ENCODE assay signal across 20 mouse cellular contexts in genomic region chr13:6127311-6127710, GRCm38 (mm10).
DNase-seq lines count a peak whose midpoint lies in the region; ATAC-seq and TF ChIP-seq lines count a peak whose summit lies in the region.
"Had no signal": no experiment of that assay in that cellular context is flagged by ENCODE, and none has a peak within 500 bp of the region (broad histone marks: within the 10 kb centered on the region; RNA-seq: fewer than 3 reads in every experiment).

No protein-coding gene starts in this region.

- ATAC-seq in heart, postnatal 0 days (ENCODE audit: insufficient read depth, low read depth) = no peak

- in situ Hi-C loops in CH12.LX (cut with MboI; ENCODE audit: low pct_ligation_motif_present, low pct_unique_long_range_greater_than_20kb, low sequenced_read_pairs) = no loop called here

- TF ChIP-seq EP300 in heart, postnatal 0 days (IDR thresholded peaks at IDR 0.05; ENCODE audit: low read depth) = no peak
- TF ChIP-seq EP300 in CH12.LX (IDR thresholded peaks at IDR 0.05; ENCODE audit: low read length) = no peak

- H3K9me3 ChIP-seq in heart, postnatal 0 days (replicated peaks; ENCODE audit: control insufficient read depth, low read length) = no peaks in the 10 kb centered on the region
- no peaks in the 10 kb centered on the region for H3K9me3 ChIP-seq in CH12.LX (replicated peaks; ENCODE audit: low read length)
- H3K9me3 ChIP-seq in midbrain, embryonic 10.5 days (replicated peaks) = no peaks in the 10 kb centered on the region
- H3K9me3 ChIP-seq: forebrain, embryonic 12.5 days; heart, embryonic 12.5 days; hindbrain, embryonic 15.5 days had no signal

- WGBS in heart, postnatal 0 days = 79% methylated on average over 1 of the region's 1 CpGs
- WGBS in midbrain, embryonic 10.5 days = 89% methylated on average over 1 of the region's 1 CpGs

- dilution Hi-C loops in CH12.LX (cut with MboI; ENCODE audit: extremely low pct_ligation_motif_present, extremely low pct_unique_long_range_greater_than_20kb, low sequenced_read_pairs) = no loop called here

- no peaks in the 10 kb centered on the region for H3K79me2 ChIP-seq in CH12.LX (replicated peaks; ENCODE audit: control insufficient read depth, extremely low read depth, insufficient read depth, poor library complexity, severe bottlenecking)

- no peaks in the 10 kb centered on the region for H3K36me3 ChIP-seq in heart, postnatal 0 days (replicated peaks; ENCODE audit: control insufficient read depth, insufficient read depth, low read length)
- H3K36me3 ChIP-seq in CH12.LX (replicated peaks in 1 of 2; ENCODE audit: control insufficient read depth in 1 of 2, insufficient read depth in 1 of 2, low read length in 1 of 2) = no peaks in the 10 kb centered on the region
- H3K36me3 ChIP-seq in midbrain, embryonic 10.5 days = no peaks in the 10 kb centered on the region
- H3K36me3 ChIP-seq: forebrain, embryonic 12.5 days; heart, embryonic 12.5 days; hindbrain, embryonic 15.5 days had no signal

- peak; percentile 9 for DNase-seq in heart, postnatal 0 days (ENCODE audit: low spot score)
- DNase-seq in heart, adult 8-10 months (ENCODE audit: low spot score) = no peak
- DNase-seq in 3T3-L1 (ENCODE audit: low read depth, low spot score) (peak; percentile 58), CH12.LX (ENCODE audit: extremely low read depth) (peak; percentile 2)
- no peak for DNase-seq in midbrain, embryonic 10.5 days (ENCODE audit: low spot score)
- DNase-seq in ovary, postnatal 14 days (ENCODE audit: low spot score) = no peak
- DNase-seq: adrenal gland, postnatal 25 days; cerebellum, adult 11 months; cerebellum, adult 9-11 months; gastrocnemius, postnatal 14 days; heart, adult 11 months; kidney, adult 2 months; thymus, postnatal 25 days had no signal

- no peak overlapping the region for H3K9ac ChIP-seq in heart, postnatal 0 days (replicated peaks; ENCODE audit: low read depth, low read length)
- no peak overlapping the region for H3K9ac ChIP-seq in CH12.LX (ENCODE audit: insufficient read depth, low read depth)
- H3K9ac ChIP-seq: forebrain, embryonic 12.5 days; heart, embryonic 12.5 days; hindbrain, embryonic 15.5 days had no signal

- H3K27ac ChIP-seq in heart, postnatal 0 days (ENCODE audit: low read depth) = no peak overlapping the region
- no peak overlapping the region for H3K27ac ChIP-seq in CH12.LX (ENCODE audit: insufficient read depth, low read depth)
- peak overlapping the region; percentile 99 for H3K27ac ChIP-seq in embryonic fibroblast, embryonic 13.5 days (ENCODE audit: insufficient read depth, low read length)
- no peak overlapping the region for H3K27ac ChIP-seq in midbrain, embryonic 10.5 days (replicated peaks)
- H3K27ac ChIP-seq: forebrain, embryonic 12.5 days; hindbrain, embryonic 15.5 days; kidney, postnatal 0 days; macrophage had no signal

- H3K4me1 ChIP-seq in heart, postnatal 0 days (ENCODE audit: control insufficient read depth, insufficient read depth) = peaks cover 5% of the 10 kb centered on the region; the same call in 1 of the 2 replicates
- H3K4me1 ChIP-seq in CH12.LX (ENCODE audit: control insufficient read depth in 1 of 2, insufficient read depth in 2 of 2) = no peaks in the 10 kb centered on the region
- peaks cover 8% of the 10 kb centered on the region for H3K4me1 ChIP-seq in embryonic fibroblast, embryonic 13.5 days (ENCODE audit: control insufficient read depth, insufficient read depth, low read length)
- no peaks in the 10 kb centered on the region for H3K4me1 ChIP-seq in midbrain, embryonic 10.5 days
- H3K4me1 ChIP-seq: forebrain, embryonic 12.5 days; hindbrain, embryonic 15.5 days had no signal

- TF ChIP-seq RAD21 in CH12.LX (IDR thresholded peaks at IDR 0.05; ENCODE audit: low read depth, low read length) = no peak

- no peak for TF ChIP-seq POLR2A in CH12.LX (IDR thresholded peaks at IDR 0.05; ENCODE audit: low read depth, low read length)
- no peak for TF ChIP-seq POLR2A in embryonic fibroblast, embryonic 13.5 days (IDR thresholded peaks at IDR 0.05; ENCODE audit: low read depth, low read length)

- H3K4me2 ChIP-seq in heart, postnatal 0 days (ENCODE audit: low read depth, low read length) = no peak overlapping the region
- no peak overlapping the region for H3K4me2 ChIP-seq in CH12.LX (ENCODE audit: insufficient read depth, low read depth, poor library complexity, severe bottlenecking)
- H3K4me2 ChIP-seq: forebrain, embryonic 12.5 days; heart, embryonic 12.5 days; hindbrain, embryonic 15.5 days had no signal

- no peaks in the 10 kb centered on the region for H3K27me3 ChIP-seq in heart, postnatal 0 days (ENCODE audit: control insufficient read depth, insufficient read depth, low read length)
- H3K27me3 ChIP-seq in CH12.LX (replicated peaks) = no peaks in the 10 kb centered on the region
- H3K27me3 ChIP-seq in midbrain, embryonic 10.5 days (ENCODE audit: low read depth, poor library complexity, severe bottlenecking) = no peaks in the 10 kb centered on the region
- H3K27me3 ChIP-seq: forebrain, embryonic 12.5 days; heart, embryonic 12.5 days; hindbrain, embryonic 15.5 days had no signal

- H3K4me3 ChIP-seq in heart, postnatal 0 days (ENCODE audit: low read depth, low read length) = no peak overlapping the region
- no peak overlapping the region for H3K4me3 ChIP-seq in CH12.LX (replicated peaks in 1 of 3; ENCODE audit: low read depth in 2 of 3, low read length in 2 of 3, poor library complexity in 1 of 3)
- H3K4me3 ChIP-seq in embryonic fibroblast, embryonic 13.5 days (ENCODE audit: insufficient read depth, low read length) = no peak overlapping the region
- no peak overlapping the region for H3K4me3 ChIP-seq in midbrain, embryonic 10.5 days
- H3K4me3 ChIP-seq: erythroblast, embryonic 14.5 days; forebrain, embryonic 12.5 days; heart, embryonic 12.5 days; hindbrain, embryonic 15.5 days had no signal

- no peak for TF ChIP-seq CTCF in heart, postnatal 0 days (IDR thresholded peaks at IDR 0.05; ENCODE audit: low read depth)
- no peak for TF ChIP-seq CTCF in CH12.LX (conservative IDR thresholded peaks at IDR 0.05 in 1 of 2, IDR thresholded peaks at IDR 0.05 in 1 of 2; ENCODE audit: low read depth in 2 of 2, low read length in 2 of 2)
- TF ChIP-seq CTCF in embryonic fibroblast, embryonic 13.5 days (IDR thresholded peaks at IDR 0.05; ENCODE audit: borderline replicate concordance, insufficient read depth, low read length) = no peak

TF ChIP-seq in CH12.LX, 34 proteins besides CTCF, POLR2A, EP300 and RAD21:
- TF ChIP-seq MEF2A (IDR thresholded peaks at IDR 0.05; ENCODE audit: borderline replicate concordance, low read depth, low read length) (peak; percentile 43; the same call in 1 of the 2 replicates), TBP (conservative IDR thresholded peaks at IDR 0.05; ENCODE audit: low read depth, low read length) (no peak)

Comparison
In these comparisons a context has a peak if more than half of its experiments do, and no peak if none do; other contexts are left out.
1. DNase-seq: peak in heart, postnatal 0 days (single experiment), 3T3-L1 (single experiment) and CH12.LX (single experiment); none in heart, adult 8-10 months (single experiment), midbrain, embryonic 10.5 days (single experiment) and ovary, postnatal 14 days (single experiment).